Mouse (Mus musculus) embryonic fibroblast, embryonic 13.5 days (primary cell): ENCODE data around the gene Shank1.

Experiments used
- CTCF ChIP-seq: IDR thresholded peaks from 2 replicates; pipeline ENCODE4 v1.5.1; 2011; ENCODE audit warnings: mild to moderate bottlenecking, control low read depth, low read length, moderate library complexity, borderline replicate concordance; ENCODE audit not compliant: insufficient read depth
- POLR2A ChIP-seq: IDR thresholded peaks from 2 replicates; pipeline ENCODE4 v1.6.1; 2011; ENCODE audit warnings: low read depth, mild to moderate bottlenecking, control low read depth, low read length, moderate library complexity

GRCm38 (mm10) chr7:44304463-44304774, 5.6 kb upstream of the Shank1 start:
- TF ChIP-seq POLR2A (no peak), CTCF (no peak)
